Mouse (Mus musculus): Measurements from ENCODE around the gene Pak2. TPM values are rescaled to one million over a fixed set of nuclear protein-coding genes. Genes with fewer than 3 reads are reported as not detected.

Gene Pak2
- polyA plus RNA-seq, 1 experiment from 2014 or later = 32.9 TPM

DNA sequence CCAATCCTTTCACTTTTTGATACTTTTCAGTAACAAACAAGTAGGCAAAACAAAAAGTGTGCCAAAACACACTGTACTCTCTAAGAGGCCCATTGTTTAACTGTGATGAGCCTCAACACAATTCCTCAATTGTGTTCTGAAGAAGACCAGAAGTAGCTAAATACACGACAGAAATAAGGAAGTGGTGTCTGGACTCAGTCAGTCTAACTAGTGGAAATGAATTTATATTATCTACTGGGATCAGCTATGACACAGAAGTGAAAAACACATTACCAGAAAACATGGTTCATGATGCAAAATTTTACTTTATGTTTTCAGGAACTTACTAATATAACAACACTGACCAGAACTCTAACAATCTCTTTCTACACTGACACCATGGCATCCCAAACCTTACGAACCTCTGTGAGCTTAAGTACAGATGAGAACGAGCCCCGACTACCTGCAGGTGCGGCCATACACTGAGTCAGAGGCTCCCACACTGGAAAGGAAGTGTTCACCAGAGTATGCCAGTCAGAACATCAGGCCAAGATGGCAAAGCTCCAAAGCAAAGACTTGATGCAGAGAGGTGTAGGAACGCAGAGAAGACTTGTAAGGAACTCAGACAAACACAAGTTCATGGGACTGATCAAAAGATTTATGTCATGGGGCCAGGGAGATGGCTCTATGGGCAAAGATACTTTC, 19.2 kb downstream of the Pak2 start:
- no peak overlapping the region for H3K27ac ChIP-seq (ENCODE audit: low read depth, low read length)
- H3K4me3 ChIP-seq (ENCODE audit: low read depth, low read length) = no peak overlapping the region
- H3K4me1 ChIP-seq (replicated peaks; ENCODE audit: control insufficient read depth, insufficient read depth, low read length) = peaks cover 22% of the 10 kb centered on the region
- no peak overlapping the region for H3K9ac ChIP-seq (ENCODE audit: low read depth, low read length)
- WGBS = 70% methylated on average over 6 of the region's 6 CpGs
- H3K27me3 ChIP-seq (replicated peaks; ENCODE audit: control insufficient read depth, insufficient read depth, low read length) = no peaks in the 10 kb centered on the region
- DNase-seq (ENCODE audit: low spot score) (no peak), ATAC-seq (replicated peaks; ENCODE audit: low FRiP score) (no peak)
- H3K4me2 ChIP-seq = no peak overlapping the region
- H3K9me3 ChIP-seq (ENCODE audit: control insufficient read depth, low read length) = no peaks in the 10 kb centered on the region
- no peaks in the 10 kb centered on the region for H3K36me3 ChIP-seq (ENCODE audit: control insufficient read depth, insufficient read depth, low read length)

DNA sequence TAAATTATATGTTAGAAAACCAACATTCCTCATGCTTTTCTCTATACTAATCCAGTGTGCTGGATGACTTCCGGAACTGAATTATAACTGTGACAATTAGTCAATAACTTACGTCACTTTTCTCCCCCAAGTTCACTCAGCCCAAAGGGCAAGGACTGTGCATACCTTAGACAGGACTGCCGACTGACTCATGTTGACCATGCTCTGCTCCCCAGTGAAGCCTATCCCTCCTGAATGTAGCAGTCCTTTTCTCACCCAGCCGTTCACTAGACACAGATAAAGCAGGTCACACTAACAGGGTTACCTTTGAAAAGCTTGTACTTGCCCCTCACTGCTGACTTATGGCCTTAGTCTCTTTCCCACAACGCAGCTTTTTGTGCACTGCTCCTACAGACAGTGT, 20.3 kb downstream of the Pak2 start:
- no peak for ATAC-seq (replicated peaks; ENCODE audit: low FRiP score)
- H3K27ac ChIP-seq (ENCODE audit: low read depth, low read length) = no peak overlapping the region

DNA sequence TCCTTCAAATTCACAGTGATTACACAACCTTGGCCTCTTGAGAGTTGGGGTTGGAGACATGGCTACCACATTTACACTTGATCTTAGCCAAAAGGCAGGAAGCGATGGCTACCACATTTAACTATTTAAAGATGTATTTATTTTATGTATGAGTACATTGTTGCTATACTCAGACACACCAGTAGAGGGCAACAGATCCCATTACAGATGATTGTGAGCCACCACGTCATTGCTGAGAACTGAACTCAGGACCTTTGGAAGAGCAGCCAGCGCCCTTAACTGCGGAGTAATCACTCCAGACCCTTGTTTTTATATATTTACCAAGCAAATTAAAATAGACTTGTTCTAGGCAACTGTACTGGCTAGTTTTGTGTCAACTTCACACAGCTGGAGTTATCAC, 36.8 kb downstream of the Pak2 start:
- no peak overlapping the region for H3K27ac ChIP-seq (ENCODE audit: low read depth, low read length)
- no peaks in the 10 kb centered on the region for H3K9me3 ChIP-seq (ENCODE audit: control insufficient read depth, low read length)
- ATAC-seq (replicated peaks; ENCODE audit: low FRiP score) = no peak
- no peaks in the 10 kb centered on the region for H3K4me1 ChIP-seq (replicated peaks; ENCODE audit: control insufficient read depth, insufficient read depth, low read length)
- H3K4me2 ChIP-seq = no peak overlapping the region
- peaks cover 31% of the 10 kb centered on the region for H3K36me3 ChIP-seq (ENCODE audit: control insufficient read depth, insufficient read depth, low read length)
- no peak overlapping the region for H3K9ac ChIP-seq (ENCODE audit: low read depth, low read length)
- WGBS = 85% methylated on average over 4 of the region's 4 CpGs
- no peak for DNase-seq (ENCODE audit: low spot score)
- H3K27me3 ChIP-seq (replicated peaks; ENCODE audit: control insufficient read depth, insufficient read depth, low read length) = no peaks in the 10 kb centered on the region
- H3K4me3 ChIP-seq (ENCODE audit: low read depth, low read length) = no peak overlapping the region

More for the DNA sequence above, 20.3 kb downstream of the Pak2 start:
- Histone ChIP-seq H3K9ac (ENCODE audit: low read depth, low read length) (no peak overlapping the region), H3K36me3 (ENCODE audit: control insufficient read depth, insufficient read depth, low read length) (no peaks in the 10 kb centered on the region), H3K4me1 (replicated peaks; ENCODE audit: control insufficient read depth, insufficient read depth, low read length) (peaks cover 15% of the 10 kb centered on the region), H3K9me3 (ENCODE audit: control insufficient read depth, low read length) (no peaks in the 10 kb centered on the region), H3K27me3 (replicated peaks; ENCODE audit: control insufficient read depth, insufficient read depth, low read length) (no peaks in the 10 kb centered on the region), H3K4me2 (no peak overlapping the region), H3K4me3 (ENCODE audit: low read depth, low read length) (no peak overlapping the region)
- DNase-seq (ENCODE audit: low spot score) = no peak
- 71% methylated on average over 5 of the region's 5 CpGs for WGBS

GRCm38 (mm10) chr16:32019678-32020077, 59.5 kb downstream of the Pak2 start:
- Histone ChIP-seq H3K27ac (ENCODE audit: low read depth, low read length) (no peak overlapping the region), H3K9ac (ENCODE audit: low read depth, low read length) (no peak overlapping the region), H3K36me3 (ENCODE audit: control insufficient read depth, insufficient read depth, low read length) (peaks cover 33% of the 10 kb centered on the region), H3K4me2 (no peak overlapping the region), H3K9me3 (ENCODE audit: control insufficient read depth, low read length) (no peaks in the 10 kb centered on the region), H3K4me3 (ENCODE audit: low read depth, low read length) (no peak overlapping the region), H3K4me1 (replicated peaks; ENCODE audit: control insufficient read depth, insufficient read depth, low read length) (no peaks in the 10 kb centered on the region), H3K27me3 (replicated peaks; ENCODE audit: control insufficient read depth, insufficient read depth, low read length) (no peaks in the 10 kb centered on the region)
- ATAC-seq (replicated peaks; ENCODE audit: low FRiP score) (no peak), DNase-seq (ENCODE audit: low spot score) (no peak)
- WGBS = 92% methylated on average over 9 of the region's 9 CpGs

- no peak overlapping the region for H3K9ac ChIP-seq (ENCODE audit: low read depth, low read length)
- H3K27ac ChIP-seq (ENCODE audit: low read depth, low read length) = no peak overlapping the region
- 75% methylated on average over 4 of the region's 4 CpGs for WGBS
- DNase-seq (ENCODE audit: low spot score) = no peak
- no peak overlapping the region for H3K4me2 ChIP-seq
- no peak for ATAC-seq (replicated peaks; ENCODE audit: low FRiP score)
- H3K4me1 ChIP-seq (replicated peaks; ENCODE audit: control insufficient read depth, insufficient read depth, low read length) = no peaks in the 10 kb centered on the region
- no peaks in the 10 kb centered on the region for H3K27me3 ChIP-seq (replicated peaks; ENCODE audit: control insufficient read depth, insufficient read depth, low read length)
- no peak overlapping the region for H3K4me3 ChIP-seq (ENCODE audit: low read depth, low read length)
- no peaks in the 10 kb centered on the region for H3K36me3 ChIP-seq (ENCODE audit: control insufficient read depth, insufficient read depth, low read length)
- no peaks in the 10 kb centered on the region for H3K9me3 ChIP-seq (ENCODE audit: control insufficient read depth, low read length)
Measured at GRCm38 (mm10) chr16:32010330-32010729, 68.8 kb downstream of the Pak2 start.

GRCm38 (mm10) chr16:32009913-32010312, 69.2 kb downstream of the Pak2 start:
- Histone ChIP-seq H3K36me3 (ENCODE audit: control insufficient read depth, insufficient read depth, low read length) (no peaks in the 10 kb centered on the region), H3K27ac (ENCODE audit: low read depth, low read length) (no peak overlapping the region), H3K9me3 (ENCODE audit: control insufficient read depth, low read length) (no peaks in the 10 kb centered on the region), H3K4me2 (no peak overlapping the region), H3K27me3 (replicated peaks; ENCODE audit: control insufficient read depth, insufficient read depth, low read length) (no peaks in the 10 kb centered on the region), H3K4me1 (replicated peaks; ENCODE audit: control insufficient read depth, insufficient read depth, low read length) (no peaks in the 10 kb centered on the region), H3K4me3 (ENCODE audit: low read depth, low read length) (no peak overlapping the region), H3K9ac (ENCODE audit: low read depth, low read length) (no peak overlapping the region)
- WGBS = 37% methylated on average over 5 of the region's 5 CpGs
- ATAC-seq (replicated peaks; ENCODE audit: low FRiP score) (peak; percentile 47; the same call in 1 of the 2 replicates), DNase-seq (ENCODE audit: low spot score) (no peak)

- H3K4me2 ChIP-seq = peak overlapping the region; percentile 23
- DNase-seq (ENCODE audit: low spot score) (no peak), ATAC-seq (replicated peaks; ENCODE audit: low FRiP score) (peak; percentile 49; the same call in 1 of the 2 replicates)
- H3K4me3 ChIP-seq (ENCODE audit: low read depth, low read length) = no peak overlapping the region
- H3K27ac ChIP-seq (ENCODE audit: low read depth, low read length) = peak overlapping the region; percentile 26
- no peak overlapping the region for H3K9ac ChIP-seq (ENCODE audit: low read depth, low read length)
- 68% methylated on average over 10 of the region's 10 CpGs for WGBS
- H3K9me3 ChIP-seq (ENCODE audit: control insufficient read depth, low read length) = no peaks in the 10 kb centered on the region
- H3K4me1 ChIP-seq (replicated peaks; ENCODE audit: control insufficient read depth, insufficient read depth, low read length) = no peaks in the 10 kb centered on the region; the same call in 1 of the 2 replicates
- no peaks in the 10 kb centered on the region for H3K36me3 ChIP-seq (ENCODE audit: control insufficient read depth, insufficient read depth, low read length)
- H3K27me3 ChIP-seq (replicated peaks; ENCODE audit: control insufficient read depth, insufficient read depth, low read length) = no peaks in the 10 kb centered on the region
Measured at GRCm38 (mm10) chr16:32008529-32009293, 70.4 kb downstream of the Pak2 start.

DNA sequence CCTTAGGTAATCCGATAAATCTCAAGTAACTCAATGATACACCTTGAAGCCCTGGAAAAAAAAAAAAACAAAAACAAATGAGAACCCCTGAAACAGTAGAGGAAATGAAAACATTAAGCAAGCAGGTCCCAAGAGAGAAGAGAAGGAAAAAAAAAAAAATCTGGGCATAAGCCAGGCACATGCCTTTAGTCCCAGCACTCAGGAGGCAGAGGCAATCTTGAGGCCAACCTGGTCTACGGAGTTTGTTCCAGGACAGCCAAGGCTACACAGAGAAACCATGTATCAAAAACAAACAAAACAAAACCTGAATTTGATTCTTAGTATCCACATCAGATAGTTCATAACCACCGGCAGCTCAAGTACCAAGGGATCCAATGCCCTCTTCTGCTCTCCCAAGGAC, 74.4 kb downstream of the Pak2 start:
- Histone ChIP-seq H3K27ac (ENCODE audit: low read depth, low read length) (no peak overlapping the region), H3K9me3 (ENCODE audit: control insufficient read depth, low read length) (no peaks in the 10 kb centered on the region), H3K4me1 (replicated peaks; ENCODE audit: control insufficient read depth, insufficient read depth, low read length) (peaks cover 7% of the 10 kb centered on the region), H3K4me2 (no peak overlapping the region), H3K4me3 (ENCODE audit: low read depth, low read length) (no peak overlapping the region), H3K9ac (ENCODE audit: low read depth, low read length) (no peak overlapping the region), H3K27me3 (replicated peaks; ENCODE audit: control insufficient read depth, insufficient read depth, low read length) (no peaks in the 10 kb centered on the region), H3K36me3 (ENCODE audit: control insufficient read depth, insufficient read depth, low read length) (no peaks in the 10 kb centered on the region)
- DNase-seq (ENCODE audit: low spot score) (no peak), ATAC-seq (replicated peaks; ENCODE audit: low FRiP score) (no peak)
- WGBS = 90% methylated on average over 3 of the region's 3 CpGs
